Mouse (Mus musculus) embryonic stem cell, embryonic (primary cell): Measurements from ENCODE around the gene Skap2.

ENCODE experiments used
- CTCF ChIA-PET, 4 experiments: fragments of 300-600 bp in 2 of 4; fragments of 350-600 bp in 2 of 4; sonication (Branson Sonifier 250); formaldehyde crosslinking; loops; one replicate each; lab custom pipeline; 2022; ENCODE audit warnings: inconsistent platforms in 2 of 4; lab: Charles Lee
- POLR2A ChIA-PET, 4 experiments: fragments of 300-600 bp in 2 of 4; fragments of 350-600 bp in 2 of 4; sonication (Branson Sonifier 250); formaldehyde crosslinking; loops; one replicate each; lab custom pipeline; 2022; ENCODE audit warnings: antibody characterized with exemption in 4 of 4, inconsistent platforms in 1 of 4; lab: Charles Lee

The Skap2 gene

DNA sequence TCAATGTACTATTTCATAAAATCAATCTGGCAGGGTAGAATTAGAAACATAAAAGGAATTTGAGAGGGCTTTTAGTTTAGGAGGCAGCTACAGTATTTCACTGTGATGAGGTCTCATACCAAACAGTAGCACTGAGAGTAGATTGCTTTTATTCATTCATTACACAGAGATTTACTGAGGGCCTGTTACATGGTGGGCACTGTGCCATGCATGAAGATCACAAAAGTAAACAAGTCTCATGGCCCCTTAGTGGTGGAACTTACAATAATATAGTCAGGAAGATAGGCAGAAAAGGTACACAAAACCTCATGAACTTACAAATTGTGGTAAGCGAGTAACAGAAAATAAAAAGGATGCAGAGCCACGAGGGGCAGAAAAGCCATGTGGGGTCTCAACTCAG, 67.4 kb downstream of the Skap2 start:
- POLR2A ChIA-PET = interaction anchor here in 1 of 4 experiments (0.9 kb wide), 1 partner anchor 141 kb away, joined by 3 read pairs; no protein-coding TSS in a partner anchor
- CTCF ChIA-PET = no interaction called here

DNA sequence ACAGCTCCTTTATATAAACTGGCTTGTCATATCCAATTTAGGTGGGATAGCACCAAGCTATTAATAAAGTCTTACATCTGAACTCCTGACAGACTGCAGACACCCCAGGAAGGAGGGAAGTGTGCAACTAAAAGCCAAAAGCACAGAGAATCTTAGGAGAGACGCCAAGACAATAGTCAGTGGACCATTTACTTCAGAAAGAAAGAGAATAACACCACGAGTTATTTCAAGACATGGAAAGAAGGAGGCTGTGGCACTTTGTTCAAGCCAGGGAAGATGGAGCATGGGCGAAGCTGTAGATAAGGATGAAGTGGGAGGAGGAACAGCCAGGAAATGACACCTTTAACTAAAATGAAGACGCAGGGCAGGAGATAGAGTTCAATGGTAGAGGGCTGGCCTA, 78.4 kb downstream of the Skap2 start:
- ChIA-PET POLR2A (interaction anchor here in 1 of 4 experiments (0.6 to 1.4 kb wide), 5 partner anchors 20 to 124 kb away, joined by 3 to 5 read pairs (median 3); no protein-coding TSS in a partner anchor), CTCF (interaction anchor here in 3 of 4 experiments (0.9 to 1.4 kb wide), 3 partner anchors 64 to 139 kb away, joined by 3 to 4 read pairs (median 4); no protein-coding TSS in a partner anchor)

DNA sequence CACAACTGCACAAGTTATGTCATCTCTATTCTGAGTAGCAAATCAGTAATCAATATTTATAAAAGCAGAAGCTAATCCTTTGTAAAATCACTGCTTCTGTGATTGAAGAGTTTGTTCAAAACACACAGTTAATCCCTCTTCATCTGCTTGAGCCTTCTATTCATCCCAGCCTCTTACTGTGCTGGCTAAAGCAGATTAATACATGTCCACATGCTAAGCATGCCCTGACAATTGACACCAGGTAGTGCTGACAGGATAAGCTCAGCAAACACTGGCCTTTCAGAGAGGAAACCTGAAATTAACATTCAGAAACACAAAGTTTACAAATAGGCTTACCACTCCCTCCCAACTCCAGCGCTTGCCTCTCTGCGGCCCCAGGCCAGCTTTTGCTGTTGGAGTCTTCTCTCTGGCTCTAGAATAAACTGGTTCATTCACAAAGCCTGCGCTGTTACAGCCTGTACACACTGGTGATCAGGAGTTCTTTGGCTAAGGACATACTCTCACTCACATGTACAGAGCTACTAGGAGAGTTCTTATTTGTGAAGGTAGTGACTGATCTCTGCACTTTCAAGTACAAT, 79.2 kb downstream of the Skap2 start:
- POLR2A ChIA-PET = interaction anchor here in 1 of 4 experiments (0.6 to 1.4 kb wide), 3 partner anchors 13 to 39 kb away, joined by 3 to 4 read pairs (median 3); no protein-coding TSS in a partner anchor

GRCm38 (mm10) chr6:51927101-51927500, 85.2 kb downstream of the Skap2 start:
- CTCF ChIA-PET = interaction anchor here in 1 of 4 experiments (0.5 kb wide), 1 partner anchor 1150 kb away, joined by 4 read pairs; no protein-coding TSS in a partner anchor
- POLR2A ChIA-PET = interaction anchor here in 1 of 4 experiments (0.6 kb wide), 1 partner anchor 264 kb away, joined by 5 read pairs; the partner anchor contains the start of gene Hoxa4

More for the DNA sequence above, 79.2 kb downstream of the Skap2 start:
- CTCF ChIA-PET = interaction anchor here in 3 of 4 experiments (0.7 to 1.4 kb wide), 4 partner anchors 65 to 138 kb away, joined by 3 to 4 read pairs (median 4); no protein-coding TSS in a partner anchor

- POLR2A ChIA-PET = interaction anchor here in 1 of 4 experiments (0.6 kb wide), 1 partner anchor 35 kb away, joined by 4 read pairs; no protein-coding TSS in a partner anchor
- CTCF ChIA-PET = interaction anchor here in 2 of 4 experiments (0.5 to 1.4 kb wide), 2 partner anchors 77 to 651 kb away, joined by 3 read pairs; no protein-coding TSS in a partner anchor
Measured at GRCm38 (mm10) chr6:51921831-51922230, 90.5 kb downstream of the Skap2 start.

DNA sequence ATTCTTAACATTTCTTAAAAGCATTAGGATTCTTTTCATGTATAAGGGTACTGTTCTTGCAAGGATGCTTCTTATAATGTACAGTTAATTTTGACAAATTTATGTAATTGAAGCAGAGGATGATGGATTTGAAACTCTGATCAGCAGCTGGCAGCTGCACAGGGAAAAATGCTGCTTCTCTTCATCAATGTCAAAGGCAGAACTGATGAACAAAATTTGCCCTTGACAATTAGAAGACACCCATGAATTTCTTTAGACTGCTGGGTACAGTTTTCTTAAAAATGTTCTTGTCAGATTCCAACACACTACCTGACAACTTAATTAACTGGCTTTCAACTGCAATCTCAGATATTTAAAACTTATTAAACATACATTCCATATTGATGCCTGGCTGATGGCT, 103.9 kb downstream of the Skap2 start:
- POLR2A ChIA-PET = interaction anchor here in 1 of 4 experiments (1.1 kb wide), 1 partner anchor 62 kb away, joined by 3 read pairs; no protein-coding TSS in a partner anchor
- CTCF ChIA-PET = no interaction called here

DNA sequence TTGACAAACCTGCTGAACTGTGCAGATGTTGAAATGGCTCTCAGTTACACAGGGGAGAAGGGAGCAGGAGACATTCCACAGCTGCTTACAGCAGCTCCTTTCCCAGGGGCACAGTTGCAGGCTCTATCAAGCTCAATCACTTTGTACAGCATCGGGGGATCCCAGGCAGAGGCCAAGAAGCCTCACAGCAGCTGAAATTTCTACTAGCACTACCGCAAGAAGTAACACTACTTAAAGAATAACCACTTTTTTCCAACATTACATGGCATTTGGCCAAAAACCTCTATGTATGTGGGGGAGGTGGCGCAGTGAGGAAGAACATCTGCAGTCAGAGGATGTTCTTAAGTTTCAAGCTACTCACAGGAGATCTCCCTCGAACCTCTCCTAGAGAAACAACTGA, 106.7 kb downstream of the Skap2 start:
- CTCF ChIA-PET = no interaction called here
- POLR2A ChIA-PET = interaction anchor here in 1 of 4 experiments (0.9 kb wide), 1 partner anchor 11 kb away, joined by 3 read pairs; no protein-coding TSS in a partner anchor

DNA sequence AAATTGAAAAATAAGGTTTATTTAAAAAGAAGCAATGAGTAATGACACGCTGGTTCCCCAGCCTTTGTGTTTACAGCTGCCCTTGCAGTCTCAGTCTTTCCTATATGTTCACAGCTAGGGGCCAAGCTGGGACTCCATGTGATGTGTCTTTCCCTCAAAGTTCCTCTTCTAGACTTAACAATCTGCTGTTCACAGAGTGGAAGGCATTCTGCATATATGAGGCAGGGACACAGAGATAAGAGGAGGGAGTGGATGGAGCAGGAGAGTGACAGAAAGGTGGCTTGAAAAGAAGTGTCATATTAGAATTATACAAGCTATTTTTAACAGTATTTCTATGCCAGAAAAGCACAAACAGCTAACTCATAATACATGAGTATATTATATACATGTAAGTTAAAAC, 110.8 kb downstream of the Skap2 start:
- ChIA-PET POLR2A (interaction anchor here in 1 of 4 experiments (1.1 kb wide), 1 partner anchor 125 kb away, joined by 3 read pairs; no protein-coding TSS in a partner anchor), CTCF (no interaction called here)

GRCm38 (mm10) chr6:51898318-51898994, 113.9 kb downstream of the Skap2 start:
- POLR2A ChIA-PET = no interaction called here
- CTCF ChIA-PET = interaction anchor here in 2 of 4 experiments (1.0 to 1.2 kb wide), 2 partner anchors 22 kb away, joined by 3 to 7 read pairs; no protein-coding TSS in a partner anchor

DNA sequence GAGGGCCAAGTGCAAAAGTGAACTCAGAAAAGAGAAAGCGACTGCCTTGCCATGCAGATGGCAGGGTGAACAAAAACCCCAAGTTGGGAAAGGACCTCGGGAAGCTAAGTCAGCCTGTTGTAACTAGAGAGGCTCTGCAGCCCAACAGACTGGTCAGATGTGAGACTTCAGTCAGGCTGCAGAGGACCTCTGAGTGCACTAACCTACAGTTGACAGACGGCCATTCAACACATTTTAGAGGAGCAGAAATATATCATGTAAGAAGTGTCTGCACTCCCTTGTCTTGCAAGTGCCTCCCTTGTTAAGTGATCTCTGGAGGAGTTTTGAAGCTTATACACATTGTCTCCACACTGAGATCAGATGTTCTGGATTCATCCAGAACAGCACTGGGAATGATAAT, 116.6 kb downstream of the Skap2 start:
- CTCF ChIA-PET = interaction anchor here in 1 of 4 experiments (0.6 to 0.8 kb wide), 2 partner anchors 306 to 386 kb away, joined by 3 read pairs; no protein-coding TSS in a partner anchor

GRCm38 (mm10) chr6:51894717-51895116, 117.6 kb downstream of the Skap2 start:
- ChIA-PET CTCF (no interaction called here), POLR2A (interaction anchor here in 2 of 4 experiments (0.6 kb wide), 2 partner anchors 406 to 772 kb away, joined by 3 to 6 read pairs; no protein-coding TSS in a partner anchor)

More for the DNA sequence above, 116.6 kb downstream of the Skap2 start:
- POLR2A ChIA-PET = no interaction called here

DNA sequence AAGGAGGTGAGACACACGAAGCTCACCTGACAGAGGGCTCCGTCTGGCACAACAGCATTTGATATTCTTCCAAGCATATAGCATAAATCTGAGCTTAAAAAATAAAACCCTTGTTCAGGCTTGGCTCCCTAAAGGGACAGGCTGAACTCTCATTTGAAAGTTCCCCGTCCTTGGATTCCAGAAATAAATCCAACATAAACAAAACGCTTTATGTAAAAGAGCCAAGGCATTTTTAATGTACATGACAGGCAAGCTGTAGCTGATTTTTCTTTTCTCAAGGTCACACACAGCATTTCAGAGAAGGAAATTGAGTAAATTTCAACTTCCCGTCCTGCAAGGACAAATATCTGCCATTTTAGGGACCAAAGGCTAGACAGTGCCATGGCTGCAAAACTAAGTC, 122.0 kb downstream of the Skap2 start:
- ChIA-PET POLR2A (interaction anchor here in 1 of 4 experiments (1.2 to 1.4 kb wide), 3 partner anchors 9 to 116 kb away, joined by 3 to 4 read pairs (median 3); no protein-coding TSS in a partner anchor), CTCF (interaction anchor here in 1 of 4 experiments (0.5 kb wide), 1 partner anchor 14 kb away, joined by 3 read pairs; no protein-coding TSS in a partner anchor)

DNA sequence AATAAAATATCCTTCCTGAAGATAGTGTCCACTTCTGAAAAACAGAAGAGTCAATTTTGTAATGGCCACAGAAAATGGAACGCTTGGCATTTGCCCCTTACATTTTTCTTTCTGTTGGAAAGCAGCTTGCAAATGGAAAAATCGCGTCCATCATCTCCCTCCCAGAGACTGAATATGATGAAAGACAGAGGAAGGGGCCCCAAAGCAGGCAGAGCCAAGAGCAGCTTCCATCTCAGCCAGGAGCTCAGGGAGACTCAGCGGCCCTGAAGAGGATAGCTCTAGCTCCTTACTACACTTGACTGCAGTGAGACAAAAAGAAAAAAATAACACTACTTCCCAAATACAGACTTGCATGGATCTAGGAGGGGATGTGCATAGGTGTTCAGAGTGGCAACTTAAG, 122.5 kb downstream of the Skap2 start:
- CTCF ChIA-PET = no interaction called here
- POLR2A ChIA-PET = interaction anchor here in 1 of 4 experiments (1.2 to 1.4 kb wide), 3 partner anchors 8 to 116 kb away, joined by 3 to 4 read pairs (median 3); no protein-coding TSS in a partner anchor

GRCm38 (mm10) chr6:51886902-51887431, 125.4 kb downstream of the Skap2 start:
- ChIA-PET CTCF (interaction anchor here in 1 of 4 experiments (0.7 kb wide), 1 partner anchor 11 kb away, joined by 5 read pairs; no protein-coding TSS in a partner anchor), POLR2A (interaction anchor here in 2 of 4 experiments (0.6 to 1.9 kb wide), 7 partner anchors 10 to 416 kb away, joined by 3 to 10 read pairs (median 4); no protein-coding TSS in a partner anchor)

GRCm38 (mm10) chr6:51882880-51883274, 129.5 kb downstream of the Skap2 start:
- ChIA-PET POLR2A (interaction anchor here in 1 of 4 experiments (0.8 to 0.9 kb wide), 3 partner anchors 222 to 413 kb away, joined by 3 read pairs; partner anchors contain the start of genes Cbx3 and Hnrnpa2b1), CTCF (no interaction called here)

- ChIA-PET CTCF (interaction anchor here in 2 of 4 experiments (0.5 to 1.4 kb wide), 2 partner anchors 10 to 448 kb away, joined by 3 read pairs; no protein-coding TSS in a partner anchor), POLR2A (interaction anchor here in 1 of 4 experiments (0.8 to 1.4 kb wide), 2 partner anchors 8 to 276 kb away, joined by 3 to 4 read pairs; no protein-coding TSS in a partner anchor)
Measured at GRCm38 (mm10) chr6:51882266-51882879, 130.0 kb downstream of the Skap2 start.
